Mouse (Mus musculus) heart, postnatal 25 days (tissue): ENCODE data around the gene Sapcd2. TPM values are rescaled to one million over a fixed set of nuclear protein-coding genes. Genes with fewer than 3 reads are reported as not detected.

Source experiments
- DNase-seq: peaks from one replicate; pipeline ENCODE4 v3.0.0; 2022; ENCODE audit warnings: low spot score
- intact Hi-C: fragments of 180-260 bp; cut with DNase I; formaldehyde crosslinking; loops from one replicate; pipeline ENCODE4 v1.15.1; 2025
- total RNA-seq, 2 experiments: library from RNA; stranded (reverse); gene quantifications; 2 replicates each; pipeline ENCODE4 v1.2.3; 2021

The Sapcd2 gene
- total RNA-seq, 2 experiments from 2014 or later, result 0.16 to 0.50 TPM

DNA sequence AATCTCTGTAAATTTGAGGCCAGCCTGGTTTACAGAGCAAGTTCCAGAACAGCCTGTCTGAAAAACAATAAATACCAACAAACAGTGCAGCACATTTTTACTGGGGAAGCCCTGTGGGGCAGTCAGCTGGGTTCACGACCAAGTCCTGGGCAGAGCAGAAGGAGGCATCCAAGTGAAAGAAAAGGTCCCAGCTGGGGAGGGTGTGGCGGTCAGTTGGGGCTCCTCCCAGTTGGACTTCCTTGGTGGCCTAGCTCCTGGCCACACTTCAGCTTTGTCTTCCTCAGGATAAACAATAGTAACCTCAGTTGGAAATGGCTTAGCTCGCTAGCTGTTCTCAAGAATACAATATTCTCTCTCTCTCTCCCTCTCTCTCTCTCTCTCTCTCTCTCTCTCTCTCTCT, 45.3 kb downstream of the Sapcd2 start:
- no peak for DNase-seq
- intact Hi-C loops, result no loop called here

DNA sequence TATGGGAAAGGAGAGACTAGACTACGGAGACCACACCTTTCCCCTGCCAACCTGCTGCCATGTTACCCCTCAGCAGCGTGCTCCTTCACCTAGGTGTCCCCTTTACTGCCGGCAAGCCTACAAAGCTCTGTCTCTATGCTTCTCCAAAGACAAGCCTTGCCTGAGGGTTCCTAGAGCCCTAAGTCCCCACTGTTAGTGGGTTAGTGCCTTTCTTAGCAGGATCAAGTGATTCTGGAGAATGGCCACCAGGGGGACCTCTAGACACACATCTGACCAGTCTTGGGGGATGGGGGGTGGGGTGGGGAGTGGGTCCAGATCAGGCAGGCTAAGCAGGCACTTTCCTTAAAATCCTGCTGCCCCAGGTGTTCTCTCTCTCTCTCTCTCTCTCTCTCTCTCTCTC, 49.8 kb downstream of the Sapcd2 start:
- intact Hi-C loops, result loop anchor here (1.0 kb wide), 1 partner anchor 61 kb away; no protein-coding TSS in a partner anchor
- DNase-seq, result no peak

DNA sequence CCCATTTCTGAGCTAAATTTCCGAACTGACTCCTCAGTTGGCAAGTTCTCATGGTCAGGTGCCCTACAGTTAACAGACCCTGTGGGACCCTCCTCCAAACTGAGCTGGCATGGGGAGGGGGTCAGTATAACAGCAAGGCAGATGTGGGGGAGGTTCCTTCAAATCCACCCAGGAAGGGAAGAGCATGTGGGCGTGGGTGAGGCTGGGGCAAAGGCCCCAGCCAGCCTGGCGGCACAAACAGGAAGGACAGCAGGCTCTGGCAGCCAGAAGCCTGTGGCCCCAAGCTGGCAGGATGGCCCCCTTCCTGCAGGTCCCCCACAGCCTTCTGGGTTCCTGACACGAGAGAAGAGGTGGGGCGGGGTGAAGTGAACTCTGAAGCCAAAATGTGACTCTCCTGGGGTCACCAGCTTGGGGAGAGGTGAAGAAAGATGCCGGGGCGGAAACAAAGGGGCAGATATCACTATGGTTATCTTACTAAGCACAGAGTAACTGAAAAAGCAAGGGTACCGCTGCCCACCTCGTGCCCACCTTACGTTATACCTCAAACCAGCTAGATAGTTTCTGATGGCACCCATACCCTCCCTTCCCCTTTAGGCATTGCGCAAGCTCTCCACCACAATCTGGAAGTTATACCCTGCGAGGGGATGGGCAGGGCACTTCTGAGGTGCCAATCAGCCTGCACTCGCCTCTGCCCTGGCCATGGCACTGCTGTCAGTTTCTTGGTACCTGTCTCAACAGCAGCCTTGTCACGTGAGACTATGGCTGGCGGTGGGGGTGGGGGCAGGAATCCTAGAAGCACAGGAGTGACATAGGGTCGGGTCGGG, 50.7 kb downstream of the Sapcd2 start, which contains the start of gene Fut7:
Gene Fut7 (plus strand): TSS at position 681 of the 824 bp plus-strand sequence.
- no peak for DNase-seq
- intact Hi-C loops, result no loop called here

DNA sequence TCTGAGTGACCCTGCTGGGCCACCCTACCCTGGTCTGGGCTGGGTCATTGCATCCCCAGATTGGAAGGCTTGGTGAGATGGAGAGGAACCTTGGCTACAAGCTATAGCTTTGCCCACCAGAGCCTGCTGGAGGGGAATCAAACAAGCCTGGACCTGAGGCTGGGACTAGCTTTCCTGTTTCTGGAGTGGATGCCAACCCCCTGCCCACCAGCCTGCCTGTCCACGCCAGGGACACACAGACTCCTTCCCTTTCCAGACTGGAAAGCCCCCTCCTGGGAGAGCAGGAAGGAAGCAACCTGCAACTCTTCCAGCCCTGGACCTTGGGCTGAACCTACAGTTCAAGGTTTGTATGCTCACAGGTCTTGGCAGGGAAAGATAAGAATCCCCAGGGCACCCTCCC, 51.5 kb downstream of the Sapcd2 start:
- intact Hi-C loops, result no loop called here
- no peak for DNase-seq

DNA sequence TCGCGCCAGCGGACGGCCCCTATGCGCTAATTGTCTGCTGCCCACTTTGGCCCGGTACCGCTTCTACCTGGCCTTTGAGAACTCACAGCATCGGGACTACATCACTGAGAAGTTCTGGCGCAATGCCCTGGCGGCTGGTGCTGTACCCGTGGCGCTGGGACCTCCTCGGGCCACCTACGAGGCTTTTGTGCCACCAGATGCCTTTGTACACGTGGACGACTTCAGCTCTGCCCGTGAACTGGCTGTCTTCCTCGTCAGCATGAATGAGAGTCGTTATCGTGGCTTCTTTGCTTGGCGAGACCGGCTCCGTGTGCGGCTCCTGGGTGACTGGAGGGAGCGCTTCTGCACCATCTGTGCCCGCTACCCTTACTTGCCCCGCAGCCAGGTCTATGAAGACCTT, 53.4 kb downstream of the Sapcd2 start:
- DNase-seq, result no peak
- intact Hi-C loops, result loop anchor here (5.0 kb wide), 1 partner anchor 127 kb away; no protein-coding TSS in a partner anchor

DNA sequence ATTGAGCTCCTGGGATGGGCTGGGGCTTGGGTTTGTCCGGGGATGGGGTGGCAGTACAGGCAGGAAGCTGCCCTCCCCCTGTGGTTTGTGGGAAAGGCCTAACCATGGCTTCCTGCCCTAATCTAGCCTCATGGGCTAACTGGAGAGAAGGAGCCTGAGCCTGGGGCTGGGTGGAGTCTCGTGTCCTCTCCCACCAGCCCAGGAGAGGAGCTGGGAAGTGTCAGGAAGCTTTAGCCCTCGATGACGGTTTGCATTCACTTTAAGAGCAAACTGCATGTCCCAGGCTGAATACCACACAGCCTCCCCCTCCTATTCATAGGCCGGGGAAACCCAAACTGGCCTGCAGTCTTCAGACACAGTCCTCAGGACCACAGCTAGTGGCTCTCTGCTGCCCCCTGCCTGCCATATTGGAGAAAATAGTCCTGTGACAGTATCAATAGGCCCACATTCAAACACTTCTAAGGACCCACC, 54.6 kb downstream of the Sapcd2 start:
- no peak for DNase-seq
- intact Hi-C loops, result loop anchor here (1.0 to 5.0 kb wide), 2 partner anchors 50 to 126 kb away; no protein-coding TSS in a partner anchor

DNA sequence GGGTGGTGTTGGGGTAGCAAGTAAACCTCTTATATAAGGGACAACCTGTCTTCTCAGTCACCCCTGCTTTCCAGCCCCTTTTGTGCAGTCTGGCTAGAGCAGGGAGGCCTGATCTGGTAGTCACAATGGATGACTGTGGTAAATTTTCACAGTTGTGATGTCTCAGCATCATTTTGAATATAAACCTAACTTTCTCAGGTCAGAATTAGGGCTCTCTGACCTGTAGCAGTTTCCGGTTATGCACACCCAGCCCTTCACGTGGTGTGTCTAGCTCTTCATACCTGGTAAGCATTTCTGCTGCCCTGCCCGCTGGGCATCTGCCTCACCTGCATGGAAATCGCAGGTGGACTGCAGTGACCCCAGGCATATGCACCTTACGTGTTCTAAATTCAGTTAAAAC, 55.1 kb downstream of the Sapcd2 start:
- no peak for DNase-seq
- intact Hi-C loops, result loop anchor here (1.0 to 5.0 kb wide), 2 partner anchors 51 to 125 kb away; no protein-coding TSS in a partner anchor

Other genes with a start within 250 kb of the Sapcd2 start
- 10 to 100 TPM in 1 of 2 experiments, 1 to 10 TPM in 1; 7.2 to 11.5 TPM for gene Nrarp, start 191.6 kb upstream of the Sapcd2 start, total RNA-seq
- 1 to 10 TPM; 4.1 to 4.2 TPM for gene Tor4a, start 175.4 kb upstream of the Sapcd2 start, total RNA-seq
- gene Nelfb, start 160.8 kb upstream of the Sapcd2 start, total RNA-seq, result 10 to 100 TPM; 36.1 to 40.6 TPM
- gene Stpg3, start 157.7 kb upstream of the Sapcd2 start, total RNA-seq, result not detected
- gene Fam166a, start 153.6 kb upstream of the Sapcd2 start, total RNA-seq, result not detected
- gene Tubb4b, start 147.6 kb upstream of the Sapcd2 start, total RNA-seq, result 100 to 1,000 TPM; 258 to 313 TPM
- gene Slc34a3, start 138.0 kb upstream of the Sapcd2 start, total RNA-seq, result not detected
- gene Rnf224, start 135.5 kb upstream of the Sapcd2 start, total RNA-seq, result not detected
- gene Rnf208, start 130.1 kb upstream of the Sapcd2 start, total RNA-seq, result under 1 TPM in 1 of 2 experiments, not detected in 1; 0.53 TPM
- gene Cysrt1, start 129.9 kb upstream of the Sapcd2 start, total RNA-seq, result not detected
- gene AL732309.1, start 125.5 kb upstream of the Sapcd2 start, total RNA-seq, result 1 to 10 TPM; 1.5 to 1.7 TPM
- 10 to 100 TPM; 12.6 to 13.2 TPM for gene Tmem203, start 116.9 kb upstream of the Sapcd2 start, total RNA-seq
- 1 to 10 TPM; 3.6 to 6.0 TPM for gene Tprn, start 109.7 kb upstream of the Sapcd2 start, total RNA-seq
- gene Ssna1, start 99.9 kb upstream of the Sapcd2 start, total RNA-seq, result 10 to 100 TPM; 36.7 to 40.5 TPM
- gene Anapc2, start 99.8 kb upstream of the Sapcd2 start, total RNA-seq, result 10 to 100 TPM; 38.4 to 40.7 TPM
- gene Tmem210, start 84.2 kb upstream of the Sapcd2 start, total RNA-seq, result not detected
- not detected for gene Lrrc26, start 82.4 kb upstream of the Sapcd2 start, total RNA-seq
- not detected for gene Grin1, start 53.1 kb upstream of the Sapcd2 start, total RNA-seq
- gene Man1b1, start 40.0 kb upstream of the Sapcd2 start, total RNA-seq, result 10 to 100 TPM; 18.0 to 20.9 TPM
- gene Dpp7, start 16.0 kb upstream of the Sapcd2 start, total RNA-seq, result 1 to 10 TPM; 3.0 to 3.4 TPM
- 1 to 10 TPM; 4.0 to 6.1 TPM for gene Uap1l1, start 6.6 kb upstream of the Sapcd2 start, total RNA-seq
- gene Entpd2, start 23.6 kb downstream of the Sapcd2 start, total RNA-seq, result 10 to 100 TPM; 10.8 to 13.9 TPM
- gene Npdc1, start 27.0 kb downstream of the Sapcd2 start, total RNA-seq, result 10 to 100 TPM; 25.1 to 27.7 TPM
- gene Fut7, start 50.9 kb downstream of the Sapcd2 start, total RNA-seq, result under 1 TPM in 1 of 2 experiments, not detected in 1; 0.34 TPM
- gene Abca2, start 56.4 kb downstream of the Sapcd2 start, total RNA-seq, result 10 to 100 TPM; 31.2 to 36.2 TPM
- 1 to 10 TPM; 2.4 to 3.6 TPM for gene Clic3, start 84.5 kb downstream of the Sapcd2 start, total RNA-seq
- 10 to 100 TPM; 17.4 to 20.8 TPM for gene Paxx, start 88.8 kb downstream of the Sapcd2 start, total RNA-seq
- 100 to 1,000 TPM; 117 to 160 TPM for gene Ptgds, start 97.7 kb downstream of the Sapcd2 start, total RNA-seq
- gene Lcn12, start 121.6 kb downstream of the Sapcd2 start, total RNA-seq, result not detected
- 10 to 100 TPM; 85.7 to 91.2 TPM for gene Fbxw5, start 128.4 kb downstream of the Sapcd2 start, total RNA-seq
- under 1 TPM; 0.73 to 0.75 TPM for gene C8g, start 129.4 kb downstream of the Sapcd2 start, total RNA-seq
- 10 to 100 TPM; 15.4 to 17.3 TPM for gene Traf2, start 174.6 kb downstream of the Sapcd2 start, total RNA-seq
- gene Edf1, start 185.5 kb downstream of the Sapcd2 start, total RNA-seq, result 100 to 1,000 TPM; 209 to 218 TPM
- 1 to 10 TPM; 1.3 to 3.2 TPM for gene Mamdc4, start 202.5 kb downstream of the Sapcd2 start, total RNA-seq
- 10 to 100 TPM; 63.0 to 70.0 TPM for gene Phpt1, start 202.9 kb downstream of the Sapcd2 start, total RNA-seq
- gene Ajm1, start 209.4 kb downstream of the Sapcd2 start, total RNA-seq, result under 1 TPM; 0.08 to 0.10 TPM
- 10 to 100 TPM; 61.8 to 66.1 TPM for gene Rabl6, start 236.2 kb downstream of the Sapcd2 start, total RNA-seq
- not detected for gene Ccdc183, start 245.4 kb downstream of the Sapcd2 start, total RNA-seq
- 10 to 100 TPM; 27.9 to 31.6 TPM for gene Tmem141, start 249.7 kb downstream of the Sapcd2 start, total RNA-seq